Mouse (Mus musculus): ENCODE results near the gene D430041D05Rik.
"Not testable (repeated sequence)": the region's sequence is repeated elsewhere in the genome, so short reads cannot be mapped to it uniquely, and the experiment has no call there.

D430041D05Rik gene

DNA sequence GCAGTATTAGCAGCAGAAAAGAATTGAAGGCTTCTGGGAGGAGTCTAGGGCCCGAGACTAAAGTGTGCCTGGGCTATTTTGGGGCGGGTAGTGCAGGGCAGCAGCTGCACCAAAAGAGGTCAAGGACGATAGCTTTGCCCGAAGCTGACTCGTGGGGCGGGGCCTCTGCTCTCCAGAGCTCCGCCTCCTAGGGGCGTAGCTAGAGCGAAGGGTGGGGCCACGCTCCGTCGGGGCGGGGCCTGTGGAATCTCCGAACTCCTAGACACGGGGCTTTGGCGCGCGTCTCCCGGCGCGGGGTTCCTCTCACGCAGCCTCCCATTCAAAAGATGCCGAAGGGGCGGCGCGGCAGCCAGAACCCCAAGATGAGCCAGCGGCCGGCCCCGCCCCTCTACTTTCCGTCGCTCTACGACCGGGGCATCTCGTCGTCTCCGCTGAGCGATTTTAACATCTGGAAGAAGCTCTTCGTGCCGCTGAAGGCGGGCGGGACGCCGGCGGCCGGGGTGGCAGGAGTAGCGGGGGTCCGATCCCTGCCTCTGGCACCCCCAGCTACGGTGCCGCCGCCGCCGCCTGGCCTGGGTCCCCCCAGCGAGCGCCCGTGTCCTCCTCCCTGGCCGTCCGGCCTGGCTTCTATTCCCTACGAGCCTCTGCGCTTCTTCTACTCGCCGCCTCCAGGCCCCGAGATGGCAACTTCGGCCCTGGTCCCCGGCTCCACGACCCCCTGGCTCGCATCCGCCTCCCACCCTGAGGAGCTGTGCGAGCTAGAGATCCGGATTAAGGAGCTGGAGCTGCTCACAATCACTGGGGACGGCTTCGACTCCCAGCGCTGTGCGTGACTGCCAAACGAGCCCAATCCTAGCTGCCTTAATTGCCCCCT lies 288.1 kb downstream of the D430041D05Rik start, which contains the start of gene A930018P22Rik:
A930018P22Rik (plus strand) TSS at position 265 of the 874 bp plus-strand sequence.
- in situ Hi-C loops (cut with MseI, MboI): loop anchor here in 1 of 2 experiments (5.0 kb wide), 1 partner anchor 80 kb away; no protein-coding TSS in a partner anchor

DNA sequence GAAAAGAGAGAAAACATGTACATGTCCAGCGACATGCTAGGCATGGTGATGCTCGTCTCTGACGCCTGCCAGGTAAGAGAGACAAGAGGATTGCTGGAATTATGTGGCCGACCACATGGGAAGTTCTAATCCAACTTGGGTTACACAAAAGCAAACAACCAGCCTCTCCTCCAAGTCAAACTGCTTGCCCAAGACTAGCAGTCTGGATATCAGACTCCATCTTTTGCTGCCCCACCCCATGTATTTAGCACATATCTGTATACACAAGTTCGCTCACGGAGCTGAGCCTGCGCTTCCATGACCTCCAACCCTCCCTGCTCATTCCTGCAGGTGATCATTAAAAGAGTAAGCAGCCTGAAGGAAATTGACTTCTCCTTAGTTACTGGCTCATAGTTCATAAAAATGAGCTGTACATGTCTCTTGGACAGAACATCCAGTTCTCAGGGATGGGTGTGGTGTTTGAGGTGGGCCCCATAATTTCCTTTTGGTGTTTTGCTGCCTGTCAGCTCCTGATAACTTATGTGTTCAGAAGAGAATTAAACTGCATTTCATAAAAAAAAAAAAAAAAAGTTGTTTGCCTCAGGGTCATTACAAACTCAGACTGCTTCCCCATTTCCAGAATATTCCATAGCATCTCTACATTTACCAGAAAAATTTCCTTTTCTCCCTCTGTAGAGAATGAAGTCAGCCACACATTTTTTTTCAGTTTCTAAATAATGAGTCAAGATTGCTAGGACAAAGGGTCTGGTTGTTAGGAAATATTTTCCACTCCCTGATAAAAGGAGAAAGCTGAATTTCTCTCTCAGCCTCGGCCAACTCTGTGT lies 288.9 kb downstream of the D430041D05Rik start:
- in situ Hi-C loops (cut with MseI, MboI): loop anchor here in 1 of 2 experiments (5.0 kb wide), 1 partner anchor 80 kb away; no protein-coding TSS in a partner anchor

DNA sequence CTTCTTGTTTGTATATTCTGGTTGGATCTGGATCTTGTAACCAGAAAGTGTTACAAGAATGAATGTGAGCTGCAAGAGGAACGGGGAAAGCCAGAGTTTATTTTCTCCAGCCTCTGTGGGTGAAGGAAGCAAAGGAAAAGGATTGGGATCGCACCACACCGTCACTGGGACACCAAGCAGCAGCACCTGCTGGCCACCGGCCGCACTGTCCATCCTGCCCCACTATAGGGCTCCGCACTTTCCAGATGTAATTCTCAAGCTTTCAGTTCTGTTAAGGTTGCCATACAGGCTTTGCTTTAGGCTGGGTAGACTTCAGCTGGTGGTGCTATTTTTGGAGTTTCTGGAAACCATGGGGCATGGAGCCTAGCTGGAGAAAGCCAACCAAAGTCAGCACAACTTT lies 290.5 kb downstream of the D430041D05Rik start:
- in situ Hi-C loops (cut with MseI, MboI): loop anchor here in 1 of 2 experiments (5.0 kb wide), 1 partner anchor 78 kb away; no protein-coding TSS in a partner anchor

DNA sequence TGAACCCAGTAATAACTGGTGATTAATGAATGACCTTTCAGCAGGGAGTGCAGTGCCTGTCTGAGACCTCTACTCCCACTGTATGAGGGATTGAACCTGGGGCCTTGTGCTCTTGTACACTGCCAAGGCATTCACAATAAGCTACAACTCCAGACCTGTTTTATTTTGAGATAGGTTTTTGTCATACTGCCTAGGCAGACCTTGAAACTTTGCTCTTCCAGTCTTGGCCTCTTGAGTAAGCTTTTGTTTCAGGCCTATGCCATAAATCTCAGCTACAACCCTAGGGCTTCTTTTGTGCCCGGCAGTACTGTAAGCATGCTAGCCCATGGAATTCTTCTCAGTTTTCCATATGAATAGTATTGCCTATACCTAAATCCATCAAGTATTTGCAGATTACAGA lies 291.7 kb downstream of the D430041D05Rik start:
- in situ Hi-C loops (cut with MseI, MboI): no loop called here

DNA sequence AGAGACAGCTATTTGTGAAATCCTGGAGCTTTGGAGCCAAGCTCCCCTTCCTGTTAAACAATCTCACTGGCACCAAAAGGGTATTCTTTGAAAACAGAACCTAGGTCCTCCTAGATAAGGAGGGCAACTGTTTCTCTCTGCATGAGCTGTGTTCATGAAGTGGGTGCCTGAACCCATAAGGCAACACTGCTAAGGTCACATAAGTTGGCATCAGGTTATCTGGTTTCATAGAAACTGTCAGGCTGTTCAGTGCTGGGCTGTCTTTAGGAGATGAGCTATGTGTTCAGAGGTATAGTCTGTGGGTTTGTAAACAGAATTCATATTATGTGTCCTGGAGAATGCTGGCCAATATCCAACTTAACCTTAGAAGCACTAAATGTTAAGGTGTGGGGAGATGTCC lies 293.6 kb downstream of the D430041D05Rik start:
- in situ Hi-C loops (cut with MseI, MboI): not testable (repeated sequence)

DNA sequence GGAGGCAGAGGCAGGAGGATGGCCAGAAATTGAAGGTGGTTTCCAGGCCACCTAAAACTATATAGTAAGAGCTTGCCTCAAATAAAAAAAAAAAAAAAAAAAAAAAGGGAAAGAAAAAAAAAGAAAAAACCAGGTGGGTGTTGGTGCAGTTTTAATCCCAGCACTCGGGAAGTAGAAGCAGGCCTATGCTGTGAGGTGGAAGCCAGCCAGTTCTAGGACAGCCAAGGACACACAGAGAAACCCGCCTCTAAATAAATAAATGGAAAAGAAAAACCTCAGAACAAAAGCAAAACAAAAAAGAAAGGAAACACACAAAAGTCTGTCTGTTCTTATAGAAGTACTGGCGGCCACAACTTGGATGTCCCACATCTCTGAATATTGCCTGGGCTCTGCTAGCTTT lies 295.9 kb downstream of the D430041D05Rik start:
- in situ Hi-C loops (cut with MseI, MboI): no loop called here

DNA sequence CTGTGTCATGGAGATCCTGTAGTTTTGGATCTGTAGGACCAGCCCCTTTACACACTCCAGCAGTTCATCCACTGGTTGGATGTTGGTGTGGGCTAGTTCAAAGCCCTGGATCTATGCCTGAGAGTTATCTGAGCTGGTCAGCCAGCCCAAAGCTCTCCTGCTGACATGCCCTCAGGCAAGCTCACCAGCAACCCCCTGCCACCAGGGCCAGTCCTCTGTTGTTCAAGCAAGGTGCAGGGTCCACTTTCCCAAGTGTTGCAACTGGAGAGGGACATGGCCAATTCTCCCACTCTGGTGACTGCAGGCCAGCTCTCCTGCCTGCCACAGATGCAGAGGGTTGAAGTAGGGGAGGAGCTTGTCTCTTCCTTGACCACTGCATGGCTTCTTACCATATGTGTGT lies 297.2 kb downstream of the D430041D05Rik start:
- in situ Hi-C loops (cut with MseI, MboI): not testable (repeated sequence)

DNA sequence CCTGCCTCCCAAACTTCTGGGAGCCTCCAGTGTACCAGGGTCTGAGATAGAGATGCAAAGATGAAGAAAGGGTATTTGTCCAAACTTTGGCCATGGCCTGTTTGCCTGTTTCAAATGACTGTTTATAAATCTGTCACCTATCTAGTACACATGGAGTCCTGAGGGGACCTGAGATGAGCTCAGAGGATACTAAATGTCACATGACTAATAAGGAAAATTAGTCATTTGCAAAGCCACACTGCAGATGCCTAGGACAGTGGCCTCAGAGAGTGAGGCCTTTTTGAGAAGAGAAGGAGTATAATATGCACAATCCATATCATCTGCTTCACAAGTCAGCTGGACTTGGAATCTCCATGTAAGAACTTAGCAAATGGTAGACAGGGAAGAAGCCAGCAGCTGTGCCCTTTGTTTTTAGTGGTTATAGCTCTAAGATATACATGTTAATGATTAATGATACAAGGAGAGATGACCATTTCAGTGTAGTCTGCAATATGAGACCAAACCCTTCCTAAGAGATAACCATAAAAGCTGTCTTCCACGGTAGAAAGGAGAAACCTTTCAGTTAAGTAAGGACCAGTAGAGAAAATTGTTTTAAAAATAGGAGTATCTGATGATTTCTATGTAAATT lies 299.5 kb downstream of the D430041D05Rik start:
- in situ Hi-C loops (cut with MseI, MboI): not testable (repeated sequence)

DNA sequence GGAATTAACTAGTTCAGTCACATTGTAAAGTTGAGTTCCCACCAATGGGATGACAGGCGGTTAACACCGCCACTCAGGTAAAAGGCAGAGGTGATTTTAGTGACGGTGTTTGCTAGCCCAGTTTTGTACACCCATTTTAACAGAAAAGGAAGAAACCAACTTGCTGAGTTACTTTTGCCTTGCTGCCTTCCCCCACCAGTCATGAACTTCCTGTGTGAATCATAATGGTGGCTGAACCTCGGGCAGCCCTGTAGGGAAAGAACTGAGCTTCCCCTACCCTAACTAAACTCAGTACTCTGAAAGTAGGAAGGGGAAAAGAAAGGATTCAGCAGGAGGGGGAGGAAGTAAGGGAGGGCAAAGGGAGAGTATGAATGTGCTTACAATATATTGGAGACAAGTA lies 300.8 kb downstream of the D430041D05Rik start:
- in situ Hi-C loops (cut with MseI, MboI): no loop called here

DNA sequence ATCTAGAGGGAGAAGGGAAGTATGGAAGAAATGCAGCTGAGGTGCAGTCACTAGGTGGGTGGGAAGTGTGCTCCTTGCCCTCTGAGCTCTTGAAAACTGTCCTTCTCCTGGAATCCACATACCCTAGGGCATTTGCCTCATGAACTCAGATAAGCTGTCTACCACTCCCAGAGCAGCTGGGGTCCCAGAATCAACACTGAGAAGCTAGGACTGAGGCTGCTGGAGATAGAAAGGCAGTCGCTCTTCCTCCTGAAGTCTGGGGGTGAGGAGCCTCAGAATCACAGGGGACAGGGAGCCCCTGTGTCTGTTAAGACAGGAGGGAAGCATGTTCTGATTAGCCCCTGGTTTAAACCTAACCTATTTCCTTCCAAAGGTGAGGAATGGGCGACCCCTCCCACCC lies 301.3 kb downstream of the D430041D05Rik start:
- in situ Hi-C loops (cut with MseI, MboI): no loop called here

DNA sequence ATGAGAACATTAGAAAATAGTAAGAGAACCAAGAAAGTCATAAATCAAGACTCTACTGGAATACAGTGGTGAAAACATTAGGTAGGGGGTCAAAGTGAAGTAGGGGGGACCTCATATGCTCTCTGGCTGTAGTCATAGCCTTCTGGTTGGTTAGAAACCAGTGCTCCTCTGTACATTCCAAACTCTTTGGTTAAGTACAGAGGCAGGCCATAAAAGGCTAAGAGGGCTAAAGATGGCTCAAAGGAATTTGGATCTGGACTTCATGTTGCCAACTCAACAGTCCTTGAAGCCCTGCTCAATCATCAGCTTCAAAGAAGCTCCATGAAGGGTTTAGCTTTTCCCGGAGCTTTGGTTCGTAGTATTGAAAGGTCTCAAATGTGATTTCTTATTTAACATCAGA lies 301.8 kb downstream of the D430041D05Rik start:
- in situ Hi-C loops (cut with MseI, MboI): not testable (repeated sequence)

DNA sequence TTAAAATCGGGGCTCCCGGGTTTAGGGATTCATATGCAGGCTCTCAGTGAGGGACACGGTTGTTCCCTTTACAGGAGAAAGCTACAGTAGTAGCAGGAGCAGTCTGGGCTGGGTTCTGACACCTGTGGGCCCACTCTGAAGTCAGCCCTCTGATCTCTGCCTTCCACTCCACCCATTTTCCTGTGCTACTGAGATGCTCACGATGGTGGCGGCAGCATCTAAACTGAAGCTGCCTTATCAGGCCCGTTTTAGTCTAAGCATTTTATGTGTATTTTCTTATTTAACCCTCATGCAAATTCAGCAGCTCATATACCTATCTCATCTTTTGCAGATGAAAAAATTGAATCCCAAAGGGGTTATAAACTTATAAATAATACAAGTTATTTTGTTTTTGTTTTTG lies 306.0 kb downstream of the D430041D05Rik start:
- in situ Hi-C loops (cut with MseI, MboI): no loop called here

DNA sequence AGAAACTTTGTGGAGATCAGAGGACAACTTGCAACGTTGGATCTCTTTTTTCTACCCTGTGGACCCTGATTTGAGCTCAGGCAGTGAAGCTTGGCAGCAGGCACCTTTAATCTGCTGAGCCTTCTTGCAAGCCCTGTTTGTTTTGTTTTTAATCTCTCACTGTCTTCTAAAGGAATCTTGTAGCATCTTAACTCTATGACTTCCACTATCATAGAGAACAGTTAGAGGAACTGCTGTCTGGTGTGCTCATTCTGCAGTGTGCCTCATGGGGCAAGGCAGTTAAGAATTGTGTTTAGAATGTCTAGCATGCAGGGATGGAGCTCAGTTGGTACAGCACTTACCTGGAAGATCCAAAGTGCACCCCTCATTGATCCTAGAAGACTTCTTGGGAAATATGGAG lies 310.9 kb downstream of the D430041D05Rik start:
- in situ Hi-C loops (cut with MseI, MboI): no loop called here

DNA sequence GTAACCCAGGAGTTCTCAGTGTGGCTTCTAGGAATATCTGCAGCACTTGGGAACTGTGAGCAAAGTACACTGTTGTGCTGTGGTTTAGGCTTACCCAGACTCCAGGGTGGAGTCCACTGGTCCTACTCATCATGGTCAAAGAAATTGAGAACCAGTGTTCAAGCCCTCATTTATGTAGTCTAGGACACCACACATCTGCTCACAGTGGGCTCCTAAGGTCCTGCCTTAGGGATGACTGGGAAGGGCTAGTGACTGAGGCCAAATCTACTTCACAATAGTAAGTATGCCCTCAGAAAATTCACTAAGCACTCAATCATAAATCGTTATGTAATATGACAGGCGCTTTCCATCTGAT lies 311.6 kb downstream of the D430041D05Rik start:
- in situ Hi-C loops (cut with MseI, MboI): no loop called here

DNA sequence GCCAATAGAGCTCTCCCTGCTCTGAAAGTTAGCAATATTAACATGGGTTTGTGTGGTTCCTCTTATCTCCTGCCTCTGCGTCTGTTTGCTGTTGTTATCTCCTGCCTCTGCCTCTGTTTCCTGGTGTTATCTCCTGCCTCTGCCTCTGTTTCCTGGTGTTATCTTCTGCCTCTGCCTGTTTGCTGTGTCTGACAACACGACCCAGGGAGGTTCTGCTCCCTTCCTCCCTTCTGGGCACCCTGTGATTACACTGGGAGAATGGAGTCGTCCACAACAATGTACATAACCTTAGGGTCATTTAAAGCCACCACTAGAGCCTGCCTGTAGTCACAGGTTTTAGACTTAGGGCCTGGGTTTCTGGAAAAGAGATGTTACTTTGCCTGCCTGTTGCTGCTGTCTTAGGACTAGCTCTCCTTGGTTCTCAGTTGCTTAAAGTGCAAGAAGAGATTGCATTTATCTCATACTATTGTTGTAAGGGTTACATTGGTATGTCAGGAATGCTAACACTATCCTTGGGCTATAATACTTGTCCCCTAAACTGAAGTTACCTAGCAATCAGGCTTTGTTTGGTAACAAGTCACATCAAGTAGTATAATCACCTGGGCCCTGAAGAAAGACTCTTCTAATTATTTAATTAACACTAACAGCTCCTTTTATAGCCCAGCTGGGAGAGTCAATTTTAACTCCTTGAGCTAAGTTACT lies 312.1 kb downstream of the D430041D05Rik start:
- in situ Hi-C loops (cut with MseI, MboI): no loop called here

DNA sequence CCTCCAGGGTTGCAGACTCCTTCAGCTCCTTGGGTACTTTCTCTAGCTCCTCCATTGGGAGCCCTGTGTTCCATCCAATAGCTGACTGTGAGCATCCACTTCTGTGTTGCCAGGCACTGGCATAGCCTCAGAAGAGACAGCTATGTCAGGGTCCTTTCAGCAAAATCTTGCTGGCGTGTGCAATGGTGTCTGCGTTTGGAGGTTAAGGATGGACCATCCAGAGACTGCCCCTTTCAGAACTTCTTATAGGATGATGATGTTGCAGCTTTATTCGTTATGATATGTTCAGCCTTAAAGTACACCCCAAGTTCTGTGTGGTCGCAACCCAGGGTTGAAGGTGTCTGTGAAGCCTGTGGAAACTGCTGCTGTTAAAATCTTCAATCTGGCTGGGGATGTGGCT lies 313.4 kb downstream of the D430041D05Rik start:
- in situ Hi-C loops (cut with MseI, MboI): not testable (repeated sequence)

DNA sequence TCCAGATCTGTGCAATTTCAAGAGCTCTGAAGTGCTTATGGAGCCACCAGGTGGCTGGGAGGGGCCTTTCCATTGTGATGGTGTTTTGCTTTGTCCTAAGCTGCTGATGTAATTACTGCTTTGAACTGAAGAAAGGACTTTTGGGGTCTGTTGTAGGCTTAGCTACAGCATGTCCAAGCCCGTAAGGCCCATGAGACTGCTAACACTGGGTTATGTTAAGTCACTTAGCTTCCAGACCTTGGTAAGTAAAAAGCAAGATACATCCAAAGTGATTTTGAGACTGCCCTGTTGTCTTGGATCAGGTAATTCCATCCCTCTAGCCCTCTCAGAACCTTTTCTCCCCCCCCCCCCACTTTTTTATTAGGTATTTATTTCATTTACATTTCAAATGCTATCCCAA lies 314.0 kb downstream of the D430041D05Rik start:
- in situ Hi-C loops (cut with MseI, MboI): not testable (repeated sequence)

DNA sequence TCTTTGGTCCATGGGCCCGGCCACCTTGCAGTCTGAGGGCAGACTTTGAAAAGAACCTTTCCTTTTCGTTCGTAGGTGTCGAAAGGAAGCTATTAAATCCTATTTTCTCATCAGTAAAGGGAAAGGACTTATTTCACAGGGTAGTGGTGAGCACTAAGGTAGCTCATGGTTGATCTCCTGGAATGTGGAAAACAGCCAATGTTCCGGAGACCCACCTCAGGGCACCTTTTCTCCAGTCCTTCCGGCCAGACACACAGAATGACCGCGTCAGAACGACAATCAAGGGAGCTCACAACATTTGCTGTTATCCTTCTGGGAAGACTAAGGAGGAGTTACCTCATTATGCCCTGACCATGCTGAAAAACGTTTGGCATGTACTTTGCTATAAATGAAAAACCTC lies 314.6 kb downstream of the D430041D05Rik start:
- in situ Hi-C loops (cut with MseI, MboI): no loop called here

DNA sequence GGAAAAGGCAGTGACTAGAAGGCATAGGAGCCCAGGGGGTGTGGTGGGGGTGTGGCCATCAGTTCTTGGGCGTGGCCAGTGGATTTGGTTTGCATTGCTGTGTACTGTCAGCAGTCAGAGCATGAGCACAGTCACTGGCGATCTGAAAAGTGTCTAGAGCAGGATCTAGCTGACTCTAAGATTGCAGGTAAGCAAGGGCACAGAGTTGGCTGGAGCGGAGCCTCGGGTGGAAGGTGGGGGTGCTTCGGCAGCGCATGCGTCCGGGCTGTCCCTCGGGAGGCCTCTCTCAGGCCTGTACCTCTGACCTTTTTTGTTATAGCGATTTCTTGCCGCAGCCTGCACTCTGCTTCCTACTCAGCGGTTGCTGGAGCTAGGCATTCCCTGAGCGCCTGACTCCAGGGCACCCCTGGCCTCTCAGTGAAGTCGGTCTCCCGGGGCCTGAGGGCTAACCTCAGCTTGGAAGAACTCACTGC lies 315.0 kb downstream of the D430041D05Rik start, which contains the start of gene Cd59a:
Cd59a (plus strand) TSS at position 61 of the 473 bp plus-strand sequence.
- in situ Hi-C loops (cut with MseI, MboI): no loop called here

DNA sequence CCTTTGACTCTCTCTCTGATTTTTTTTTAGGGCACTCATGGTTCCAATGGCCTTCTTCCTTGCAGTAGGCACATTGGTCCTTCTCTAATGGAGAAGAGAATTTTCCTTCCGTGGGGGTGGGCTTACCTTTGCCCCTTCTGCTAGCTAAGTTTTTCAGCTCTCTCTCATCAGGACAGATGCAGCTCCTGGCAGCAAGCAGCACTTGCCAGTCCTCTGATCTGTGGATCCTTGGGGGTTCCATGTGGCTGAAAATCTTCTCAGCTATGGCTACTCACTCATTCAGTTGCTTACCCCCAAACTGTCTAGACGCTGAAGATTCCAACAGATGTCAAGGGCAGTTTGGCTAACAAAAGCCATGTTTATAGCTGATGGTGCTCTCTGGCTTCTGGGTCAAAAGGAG lies 317.5 kb downstream of the D430041D05Rik start:
- in situ Hi-C loops (cut with MseI, MboI): no loop called here
